Mouse (Mus musculus): ENCODE measurements around the gene Kcnk4.

- TF ChIP-seq POLR2A (IDR thresholded peaks at IDR 0.05; ENCODE audit: low read depth, low read length): no peak
- no peak for TF ChIP-seq CTCF (IDR thresholded peaks at IDR 0.05; ENCODE audit: extremely low read depth, insufficient read length, insufficient replicate concordance, low read depth, low read length)
Measured at GRCm38 (mm10) chr19:6909021-6909420, 25.3 kb downstream of the Kcnk4 start.
